Mouse (Mus musculus) heart, postnatal 10 days (tissue): Measurements from ENCODE around the gene 5730409E04Rik. TPM values are rescaled to one million over a fixed set of nuclear protein-coding genes. Genes with fewer than 3 reads are reported as not detected.

Source experiments
- DNase-seq, 2 experiments: peaks; one replicate each; pipeline ENCODE4 v3.0.0; 2021
- intact Hi-C: fragments of 180-260 bp; cut with DNase I; formaldehyde crosslinking; loops from one replicate; pipeline ENCODE4 v1.15.1; 2025
- total RNA-seq, 2 experiments: library from RNA; stranded (reverse); gene quantifications; 2 replicates each; pipeline ENCODE4 v1.2.3; 2021

The 5730409E04Rik gene
- 1 to 10 TPM; 8.7 to 9.1 TPM for total RNA-seq

GRCm38 (mm10) chr4:126609606-126610181, at the start of gene 5730409E04Rik:
Gene 5730409E04Rik (plus strand): TSS chr4:126609818.
- intact Hi-C loops, result loop anchor here (5.0 kb wide), 1 partner anchor 68 kb away; the partner anchor contains the start of gene Psmb2
- peak; percentile 84 to 89 for DNase-seq

- DNase-seq, result no peak
- intact Hi-C loops, result no loop called here
Observed at GRCm38 (mm10) chr4:126563798-126564197, 45.8 kb upstream of the 5730409E04Rik start.

GRCm38 (mm10) chr4:126567243-126567642, 42.4 kb upstream of the 5730409E04Rik start:
- intact Hi-C loops, result no loop called here
- no peak for DNase-seq

GRCm38 (mm10) chr4:126569783-126570182, 39.8 kb upstream of the 5730409E04Rik start:
- no peak for DNase-seq
- intact Hi-C loops, result no loop called here

- DNase-seq, result no peak
- intact Hi-C loops, result no loop called here
Observed at GRCm38 (mm10) chr4:126576281-126576680, 33.3 kb upstream of the 5730409E04Rik start.

DNA sequence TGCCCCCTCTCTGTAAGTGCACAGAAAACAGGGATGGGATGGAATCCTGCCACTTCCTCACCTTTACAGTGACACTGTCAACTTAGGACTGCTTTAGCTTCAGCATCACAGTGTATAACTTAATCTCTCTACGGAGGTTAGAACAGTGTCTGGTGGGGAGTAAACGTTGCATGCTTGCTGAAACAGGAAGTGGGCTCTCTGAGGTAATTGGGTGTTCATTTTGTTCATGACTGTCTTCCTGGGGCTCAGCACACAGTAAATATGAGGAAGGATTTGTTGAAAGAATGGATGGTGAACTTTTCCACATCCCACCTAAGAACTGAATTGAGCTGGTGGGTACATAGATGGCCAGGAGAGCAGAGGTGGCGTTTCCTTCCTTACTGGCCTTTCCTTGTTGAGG, 31.7 kb upstream of the 5730409E04Rik start:
- DNase-seq, result no peak
- intact Hi-C loops, result no loop called here

GRCm38 (mm10) chr4:126579077-126579476, 30.5 kb upstream of the 5730409E04Rik start:
- intact Hi-C loops, result no loop called here
- DNase-seq, result no peak

- no peak for DNase-seq
- intact Hi-C loops, result no loop called here
Observed at GRCm38 (mm10) chr4:126585739-126586138, 23.9 kb upstream of the 5730409E04Rik start.

GRCm38 (mm10) chr4:126592039-126592438, 17.6 kb upstream of the 5730409E04Rik start:
- no peak for DNase-seq
- intact Hi-C loops, result no loop called here

- intact Hi-C loops, result loop anchor here (1.0 to 2.0 kb wide), 2 partner anchors 141 to 241 kb away; no protein-coding TSS in a partner anchor
- peak; percentile 49 to 76 for DNase-seq
Observed at GRCm38 (mm10) chr4:126599971-126600754, 9.5 kb upstream of the 5730409E04Rik start.

- peak; percentile 13 to 27 for DNase-seq
- intact Hi-C loops, result loop anchor here (2.0 kb wide), 1 partner anchor 239 kb away; no protein-coding TSS in a partner anchor
Observed at GRCm38 (mm10) chr4:126601597-126602444, 7.8 kb upstream of the 5730409E04Rik start.

- no peak for DNase-seq
- intact Hi-C loops, result no loop called here
Observed at GRCm38 (mm10) chr4:126602445-126602762, 7.2 kb upstream of the 5730409E04Rik start.

DNA sequence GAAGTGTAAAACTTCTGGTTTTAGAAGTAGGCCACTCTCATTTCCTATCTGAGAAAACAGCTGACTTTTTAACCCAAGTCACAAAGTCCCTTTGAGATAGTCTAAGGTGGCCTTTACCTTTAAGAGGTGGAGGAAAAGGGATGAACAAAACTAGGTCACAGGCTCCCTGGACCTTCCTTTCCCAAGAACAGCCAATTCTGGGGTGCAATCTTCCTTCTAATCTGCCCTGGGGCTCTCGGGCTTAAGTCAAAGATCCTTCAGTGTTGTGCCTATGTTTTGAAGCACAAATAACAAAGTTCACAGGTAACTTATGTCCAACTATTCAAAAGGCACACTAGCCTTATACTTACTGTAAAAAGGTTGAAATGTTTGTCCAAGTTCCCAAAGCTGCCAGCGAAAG, 5.5 kb upstream of the 5730409E04Rik start:
- DNase-seq, result no peak
- intact Hi-C loops, result no loop called here

DNA sequence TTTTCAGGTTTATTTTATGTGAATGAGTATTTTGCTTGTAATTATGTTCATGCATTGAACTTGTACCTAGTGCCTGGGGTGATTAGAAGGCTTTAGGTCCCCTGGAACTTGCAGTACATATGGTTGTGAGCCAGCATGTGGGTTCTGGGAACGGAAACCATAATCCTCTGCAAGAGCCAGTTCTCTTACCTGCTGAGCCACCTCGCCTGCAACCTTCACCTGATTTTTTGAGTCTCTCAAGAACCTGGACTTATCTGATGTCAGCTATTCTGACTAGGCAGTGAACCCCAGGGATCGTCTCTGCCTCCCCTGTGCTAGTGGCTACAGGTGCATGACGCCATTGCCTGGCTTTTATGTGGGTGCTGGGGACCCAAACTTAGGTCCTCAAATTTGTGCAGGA, 3.9 kb upstream of the 5730409E04Rik start:
- intact Hi-C loops, result no loop called here
- DNase-seq, result no peak

DNA sequence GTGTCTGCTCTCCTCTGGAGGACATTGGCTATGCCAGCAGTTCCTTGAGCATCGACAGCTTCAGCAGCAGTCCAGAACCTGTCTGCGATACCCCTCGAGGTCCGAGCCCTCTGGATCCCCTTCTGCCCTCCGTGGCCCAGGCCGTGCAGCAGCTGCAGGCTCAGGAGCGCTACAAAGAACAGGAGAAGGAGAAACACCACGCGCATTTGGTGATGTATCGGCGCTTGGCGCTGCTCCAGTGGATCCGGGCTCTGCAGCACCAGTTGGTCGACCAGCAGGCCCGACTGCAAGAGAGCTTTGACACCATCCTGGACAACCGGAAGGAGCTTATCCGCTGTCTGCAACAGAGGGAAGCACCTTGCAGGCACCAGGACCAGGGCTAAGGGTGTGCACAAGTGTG, 2.4 kb downstream of the 5730409E04Rik start:
- intact Hi-C loops, result loop anchor here (5.0 kb wide), 1 partner anchor 65 kb away; the partner anchor contains the start of gene Psmb2
- no peak for DNase-seq

- no peak for DNase-seq
- intact Hi-C loops, result no loop called here
Observed at GRCm38 (mm10) chr4:126616312-126616711, 6.7 kb downstream of the 5730409E04Rik start.

DNA sequence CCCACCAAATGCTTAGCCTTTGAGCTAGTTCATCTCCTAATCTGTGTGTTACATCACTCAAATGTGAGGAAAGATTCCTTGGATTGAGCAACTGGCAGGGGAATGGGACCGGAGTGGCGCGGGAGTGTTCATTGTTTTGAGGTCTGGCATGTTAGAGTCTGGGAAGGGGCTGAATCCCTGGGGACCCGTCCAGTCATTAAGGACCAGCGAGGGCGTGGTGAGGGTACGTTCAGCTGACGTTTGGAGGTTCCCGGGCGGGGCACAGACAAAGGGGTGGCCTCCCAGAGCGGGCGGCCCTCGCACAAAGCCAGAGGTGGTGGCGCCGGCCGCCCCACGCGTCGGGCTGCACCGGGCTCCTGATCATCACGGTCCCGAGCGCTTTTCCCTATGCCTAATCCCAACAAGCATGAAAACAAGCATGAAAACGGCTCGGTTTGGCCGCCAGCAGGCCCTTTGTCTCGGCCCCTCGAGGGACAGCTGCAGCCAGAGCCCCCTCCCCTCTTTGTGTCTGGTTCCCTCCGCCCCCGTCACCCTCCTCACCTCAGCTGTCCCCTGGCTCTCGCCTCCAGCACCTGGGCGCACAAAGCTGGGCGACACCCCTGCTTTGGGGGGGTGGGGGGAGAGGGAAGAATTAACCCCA, 10.2 kb downstream of the 5730409E04Rik start:
- no peak for DNase-seq
- intact Hi-C loops, result no loop called here

DNA sequence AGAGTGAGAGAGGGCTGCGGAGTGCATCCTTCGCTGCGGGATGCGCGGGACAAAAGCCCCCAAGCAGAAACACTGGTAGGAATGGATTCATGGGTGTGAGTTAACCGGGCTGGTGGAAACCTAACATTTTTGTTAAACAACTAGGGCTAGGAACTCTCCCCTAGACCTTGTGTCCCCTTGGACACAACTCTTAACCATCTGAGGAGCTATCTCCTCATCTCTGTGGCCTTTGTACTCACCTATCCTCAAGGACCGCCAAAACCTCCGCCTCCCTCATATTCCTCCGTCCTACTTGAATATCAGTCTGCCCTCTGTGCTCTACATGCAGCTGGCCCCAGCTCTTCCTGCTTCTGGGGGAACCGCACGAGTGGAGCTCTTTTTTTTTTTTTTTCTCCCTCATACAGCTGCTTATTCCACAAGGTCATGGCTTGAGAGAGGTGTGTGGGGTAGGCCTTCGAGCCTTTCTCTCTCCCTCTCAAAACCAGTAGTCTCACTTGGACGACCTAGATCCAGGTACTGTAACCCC, 10.8 kb downstream of the 5730409E04Rik start:
- no peak for DNase-seq
- intact Hi-C loops, result no loop called here

GRCm38 (mm10) chr4:126627021-126627681, 17.5 kb downstream of the 5730409E04Rik start:
- intact Hi-C loops, result no loop called here
- peak; percentile 11 to 38 for DNase-seq

GRCm38 (mm10) chr4:126631922-126632321, 22.3 kb downstream of the 5730409E04Rik start:
- intact Hi-C loops, result loop anchor here (1.0 to 2.0 kb wide), 2 partner anchors 109 to 208 kb away; no protein-coding TSS in a partner anchor
- no peak for DNase-seq
